Mouse (Mus musculus) ES-E14 (cell line): ENCODE data around the gene Hist1h4j. TPM values are rescaled to one million over a fixed set of nuclear protein-coding genes. Genes with fewer than 3 reads are reported as not detected.
"Not testable (repeated sequence)": the region's sequence is repeated elsewhere in the genome, so short reads cannot be mapped to it uniquely, and the experiment has no call there.

Experiments used
- DNase-seq: peaks from one replicate; pipeline ENCODE4 v3.0.0-alpha.2; 2013; ENCODE audit warnings: low read depth, low spot score
- H3K27ac ChIP-seq: 2 replicates; pipeline ENCODE4 v1.5.1; 2012; ENCODE audit warnings: low read depth, mild to moderate bottlenecking, low read length, moderate library complexity, mixed read lengths; ENCODE audit not compliant: poor library complexity, insufficient read depth, severe bottlenecking
- H3K36me3 ChIP-seq: 2 replicates; pipeline ENCODE4 v1.6.1; 2012; ENCODE audit warnings: mild to moderate bottlenecking, low read length, moderate library complexity, mixed read lengths; ENCODE audit not compliant: control insufficient read depth, poor library complexity, insufficient read depth, severe bottlenecking
- H3K4me1 ChIP-seq, 2 experiments: fragments of 150-350 bp in 1 of 2; sonication (generic) in 1 of 2; 2 replicates each; pipeline ENCODE4 v1.6.1; 2012; ENCODE audit warnings: low read length in 2 of 2, mild to moderate bottlenecking in 1 of 2, mixed read lengths in 1 of 2; ENCODE audit not compliant: control insufficient read depth in 2 of 2, insufficient read depth in 2 of 2, poor library complexity in 1 of 2
- H3K4me3 ChIP-seq, 2 experiments: fragments of 150-350 bp in 1 of 2; sonication (generic) in 1 of 2; 2 replicates each; pipeline ENCODE4 v1.5.1; 2012; ENCODE audit warnings: low read length in 2 of 2, low read depth in 1 of 2, mild to moderate bottlenecking in 1 of 2, mixed read lengths in 1 of 2; ENCODE audit not compliant: insufficient read depth in 1 of 2, poor library complexity in 1 of 2, severe bottlenecking in 1 of 2
- H3K9ac ChIP-seq: 2 replicates; pipeline ENCODE4 v1.6.1; 2012; ENCODE audit warnings: low read depth, mild to moderate bottlenecking, low read length, mixed read lengths; ENCODE audit not compliant: poor library complexity, insufficient read depth, severe bottlenecking
- H3K9me3 ChIP-seq: fragments of 150-350 bp; sonication (generic); 2 replicates; pipeline ENCODE4 v1.6.1; 2012; ENCODE audit warnings: low read depth, mild to moderate bottlenecking, low read length; ENCODE audit not compliant: control insufficient read depth, insufficient read depth
- CHD2 ChIP-seq: IDR thresholded peaks from 2 replicates; pipeline ENCODE4 v1.6.1; 2014; ENCODE audit warnings: mild to moderate bottlenecking, low read depth, low read length, inconsistent platforms
- HCFC1 ChIP-seq: IDR thresholded peaks from 2 replicates; pipeline ENCODE4 v1.6.1; 2012; ENCODE audit warnings: low read length, inconsistent platforms, borderline replicate concordance; ENCODE audit not compliant: insufficient read depth
- MAFK ChIP-seq: IDR thresholded peaks from 2 replicates; pipeline ENCODE4 v1.6.1; 2014; ENCODE audit warnings: mild to moderate bottlenecking, low read depth, low read length, inconsistent platforms; ENCODE audit not compliant: insufficient read depth
- ZC3H11A ChIP-seq: IDR thresholded peaks from 2 replicates; pipeline ENCODE4 v1.6.1; 2012; ENCODE audit warnings: low read depth, mild to moderate bottlenecking, inconsistent platforms, low read length, borderline replicate concordance
- ZNF384 ChIP-seq: IDR thresholded peaks from 2 replicates; pipeline ENCODE4 v1.6.1; 2012; ENCODE audit warnings: low read depth, low read length, inconsistent platforms
- in situ Hi-C, 2 experiments: fragments of 600-800 bp; cut with MboI; formaldehyde crosslinking; loops; one replicate each; pipeline ENCODE4 v1.15.1; 2025; ENCODE audit warnings: low sequenced_read_pairs in 2 of 2, inconsistent platforms in 1 of 2; ENCODE audit not compliant: unreplicated experiment in 2 of 2
- total RNA-seq: library from RNA; depleted of rRNA; stranded (reverse); fragments of 300-350 nt; gene quantifications from 2 replicates; pipeline ENCODE4 v1.2.3, GENCODE M21; 2012

Gene Hist1h4j
- total RNA-seq, 1 experiment = 260 TPM

GRCm38 (mm10) chr13:21749387-21750158, 14.7 kb downstream of the Hist1h4j start:
- peak overlapping the region; percentile 66 for H3K9ac ChIP-seq
- TF ChIP-seq MAFK (no peak), ZC3H11A (no peak), CHD2 (no peak), HCFC1 (no peak), ZNF384 (no peak)
- no peaks in the 10 kb centered on the region for H3K36me3 ChIP-seq
- no peaks in the 10 kb centered on the region for H3K9me3 ChIP-seq
- no peak for DNase-seq
- 0 out of 4 replicates have a peak, but pooled peaks cover 0 to 2% of the 10 kb centered on the region in 2 experiments for H3K4me1 ChIP-seq
- peak overlapping the region; percentile 70; the same call in 1 of the 2 replicates for H3K27ac ChIP-seq
- peak overlapping the region; percentile 67 to 69 for H3K4me3 ChIP-seq
- in situ Hi-C loops = loop anchor here (25.0 kb wide), 2 partner anchors 288 to 1813 kb away; partner anchors contain the start of genes Hist1h1d (in 2 of the 2), Hist1h2ad (in 2 of the 2), Hist1h2ae (in 2 of the 2) and Hist1h2bf (in 2 of the 2)

DNA sequence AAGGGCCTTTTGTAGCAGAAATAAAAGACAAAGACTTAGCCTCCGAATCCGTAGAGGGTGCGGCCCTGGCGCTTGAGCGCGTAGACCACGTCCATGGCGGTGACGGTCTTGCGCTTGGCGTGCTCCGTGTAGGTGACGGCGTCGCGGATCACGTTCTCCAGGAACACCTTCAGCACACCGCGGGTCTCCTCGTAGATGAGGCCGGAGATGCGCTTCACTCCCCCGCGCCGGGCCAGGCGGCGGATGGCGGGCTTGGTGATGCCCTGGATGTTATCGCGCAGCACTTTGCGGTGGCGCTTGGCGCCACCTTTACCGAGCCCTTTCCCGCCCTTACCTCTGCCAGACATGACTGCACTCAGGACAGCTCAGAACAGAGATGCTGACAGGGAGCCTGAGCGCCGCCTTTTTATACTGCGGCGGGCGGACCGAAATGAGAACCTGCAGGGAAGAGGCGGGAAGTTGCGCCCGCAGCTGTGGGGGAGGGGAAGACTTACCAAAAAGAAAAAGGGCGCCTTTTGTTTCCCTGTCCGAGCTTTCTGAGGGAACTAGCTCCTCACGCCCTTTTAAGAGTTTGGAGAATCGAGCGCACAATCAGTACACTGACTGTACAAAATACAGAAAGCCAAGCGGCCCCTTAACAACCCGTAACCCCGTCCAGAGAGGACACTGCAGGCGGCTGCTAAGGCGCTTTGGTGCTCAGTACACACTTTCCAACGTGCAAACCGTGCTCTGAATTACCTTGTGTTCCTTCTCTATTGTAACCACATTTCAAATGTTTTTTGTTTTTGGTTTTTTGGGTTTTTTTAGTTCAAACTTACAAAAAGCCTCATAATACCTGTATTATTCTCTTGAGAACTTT, 15.5 kb downstream of the Hist1h4j start, which contains the start of gene Hist1h4k:
Hist1h4k (minus strand) TSS at position 347 of the 859 bp plus-strand sequence.
- Histone ChIP-seq H3K4me3 (peak within 1 kb of the TSS; percentile 67 to 69), H3K27ac (peak within 1 kb of the TSS; percentile 91), H3K9ac (peak within 1 kb of the TSS; percentile 85)
- H3K36me3 ChIP-seq, H3K4me1 ChIP-seq, in situ Hi-C loops, H3K9me3 ChIP-seq: not testable (repeated sequence)
- peak; percentile 95 for DNase-seq
- TF ChIP-seq HCFC1 = peak; percentile 59; the same call in 1 of the 2 replicates

- Histone ChIP-seq H3K27ac (no peak overlapping the region), H3K36me3 (no peaks in the 10 kb centered on the region), H3K4me3 (no peak overlapping the region), H3K9me3 (no peaks in the 10 kb centered on the region), H3K9ac (no peak overlapping the region), H3K4me1 (0 out of 4 replicates have a peak, but pooled peaks cover 0 to 2% of the 10 kb centered on the region in 2 experiments)
- TF ChIP-seq MAFK (no peak), ZC3H11A (no peak), HCFC1 (no peak), CHD2 (no peak), ZNF384 (no peak)
- no peak for DNase-seq
- in situ Hi-C loops = no loop called here
Observed at GRCm38 (mm10) chr13:21751417-21751816, 16.6 kb downstream of the Hist1h4j start.

DNA sequence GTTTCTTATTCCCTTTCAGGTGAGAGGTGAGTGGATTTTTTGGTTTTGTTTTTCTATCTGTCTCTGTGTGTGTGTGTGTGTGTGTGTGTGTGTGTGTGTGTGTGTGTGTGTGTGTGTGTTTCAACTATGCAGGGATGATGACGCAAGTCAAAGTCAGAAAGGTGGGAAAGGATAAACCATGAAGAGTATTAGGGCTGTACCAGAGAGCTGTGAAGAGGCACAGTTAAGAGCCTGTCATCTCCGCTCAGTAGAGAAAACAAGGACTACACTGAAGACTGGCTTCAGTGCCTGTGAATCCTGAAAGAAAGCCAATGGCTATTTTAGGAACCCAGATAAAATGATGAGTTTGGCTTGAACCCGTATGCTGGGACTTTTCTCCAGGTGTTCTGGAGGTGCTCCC, 17.0 kb downstream of the Hist1h4j start:
- no peak for TF ChIP-seq HCFC1
- no peak for TF ChIP-seq ZNF384
- TF ChIP-seq MAFK = no peak
- no peak for TF ChIP-seq CHD2
- TF ChIP-seq ZC3H11A = no peak
- Histone ChIP-seq H3K4me3 (no peak overlapping the region), H3K4me1 (0 out of 4 replicates have a peak, but pooled peaks cover 0 to 2% of the 10 kb centered on the region in 2 experiments), H3K9me3 (no peaks in the 10 kb centered on the region), H3K36me3 (no peaks in the 10 kb centered on the region), H3K27ac (no peak overlapping the region; the same call in 1 of the 2 replicates), H3K9ac (no peak overlapping the region)
- in situ Hi-C loops = no loop called here
- DNase-seq = no peak
